Mouse (Mus musculus) adrenal gland, postnatal 4 days (tissue): Measurements from ENCODE around the gene Gna12. TPM values are rescaled to one million over a fixed set of nuclear protein-coding genes. Genes with fewer than 3 reads are reported as not detected.

Source experiments
- DNase-seq, 2 experiments: peaks; one replicate each; pipeline ENCODE4 v3.0.0; 2021 to 2022; ENCODE audit warnings: low spot score in 2 of 2, mixed read lengths in 2 of 2
- total RNA-seq, 2 experiments: library from RNA; stranded (reverse); gene quantifications; 2 replicates each; pipeline ENCODE4 v1.2.3; 2021

The Gna12 gene
- total RNA-seq, 2 experiments from 2014 or later = 134 TPM

DNA sequence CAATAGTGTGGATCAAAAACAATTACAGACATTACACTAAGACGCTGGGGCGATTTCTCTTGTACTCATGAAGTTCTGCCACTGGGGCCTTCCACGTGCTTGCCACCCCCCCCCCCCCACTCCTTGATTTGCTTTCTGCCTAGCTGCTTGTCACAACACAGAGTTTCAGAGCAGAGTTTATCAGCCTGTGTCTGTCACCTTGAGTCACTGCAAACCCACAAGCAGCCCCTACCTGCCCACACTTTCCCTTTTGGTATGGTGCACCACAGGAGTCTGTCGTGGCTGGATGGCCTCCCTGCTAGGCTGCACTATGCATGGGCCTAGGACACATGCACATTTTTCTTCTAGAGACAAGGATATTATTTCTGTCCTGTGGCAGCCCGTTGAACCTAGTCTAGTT is 31.5 kb downstream of the Gna12 start:
- no peak for DNase-seq

DNA sequence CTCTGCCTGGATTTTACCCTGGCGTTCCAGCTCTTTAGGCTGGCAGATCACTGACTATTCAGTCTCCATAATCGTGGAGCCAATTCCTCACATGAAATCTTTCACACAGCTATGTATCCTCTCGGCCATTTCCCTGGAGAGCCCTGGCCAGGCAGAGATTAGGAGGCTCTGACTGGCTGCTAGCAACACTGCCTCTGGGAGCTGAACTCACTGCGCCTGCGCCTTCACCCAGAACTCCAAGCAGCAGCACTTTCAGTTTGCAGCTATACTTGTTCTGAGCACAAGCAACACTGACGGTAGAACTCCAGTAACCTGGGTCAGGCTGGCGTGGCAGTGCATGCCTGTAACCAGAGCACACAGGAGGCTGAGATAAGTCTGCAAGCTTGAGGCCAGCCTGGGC is 32.1 kb downstream of the Gna12 start:
- DNase-seq = no peak

DNA sequence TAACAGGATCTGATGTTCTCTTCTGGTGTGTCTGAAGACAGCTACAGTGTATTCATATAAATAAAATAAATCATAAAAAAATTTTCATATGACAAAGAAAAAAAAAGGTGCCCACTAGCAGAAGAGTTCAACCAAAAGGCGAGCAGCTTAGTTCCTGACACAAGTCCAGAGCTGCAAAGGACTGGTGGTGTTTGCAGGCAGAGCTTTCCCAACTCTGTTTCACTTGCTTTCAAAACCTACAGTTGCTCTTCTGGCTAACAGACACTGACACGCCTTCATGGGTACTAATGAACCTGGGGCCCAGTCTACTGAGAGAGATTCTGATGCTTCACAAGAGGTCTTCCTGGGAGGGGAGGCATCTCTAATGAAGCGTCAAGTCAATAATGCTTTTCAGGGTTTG is 34.2 kb downstream of the Gna12 start:
- DNase-seq = no peak

DNA sequence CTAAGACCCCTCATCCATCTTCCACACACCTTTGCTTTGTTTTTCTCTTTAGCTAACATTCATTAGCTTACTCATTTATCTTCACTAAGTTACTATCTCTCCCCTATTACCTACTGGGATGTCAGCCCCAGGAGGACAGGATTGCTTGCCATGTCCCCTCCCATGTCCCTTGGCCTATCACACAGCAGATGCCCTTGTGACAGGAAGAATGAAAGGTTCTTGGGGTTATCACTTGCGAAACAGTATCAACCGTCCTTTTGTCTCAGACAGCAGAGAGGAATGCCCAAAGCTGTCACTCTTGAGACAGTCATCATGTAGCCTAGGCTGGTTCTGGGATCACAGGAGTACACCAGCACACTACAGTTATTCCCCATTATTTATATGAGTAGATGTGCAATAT is 35.1 kb downstream of the Gna12 start:
- no peak for DNase-seq

DNA sequence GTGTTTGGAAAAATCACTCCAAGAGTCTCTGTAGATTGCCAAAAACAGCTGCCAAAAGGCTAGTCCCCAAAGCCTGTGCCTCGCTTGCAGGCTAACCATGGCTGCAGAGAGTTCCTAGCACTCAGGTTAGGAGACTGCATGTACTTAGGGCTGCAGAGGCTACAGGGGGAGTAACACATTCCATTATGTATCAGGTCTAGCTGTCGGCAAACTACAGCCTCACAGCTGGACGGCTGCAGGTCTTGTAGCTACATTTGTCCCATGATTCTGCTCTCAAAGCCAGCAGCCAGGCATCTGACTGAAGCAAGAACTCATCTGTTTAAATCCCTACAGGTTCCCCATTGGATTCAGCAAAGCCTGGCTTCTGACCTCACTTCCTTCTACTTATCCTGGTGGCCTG is 35.5 kb downstream of the Gna12 start:
- no peak for DNase-seq

DNA sequence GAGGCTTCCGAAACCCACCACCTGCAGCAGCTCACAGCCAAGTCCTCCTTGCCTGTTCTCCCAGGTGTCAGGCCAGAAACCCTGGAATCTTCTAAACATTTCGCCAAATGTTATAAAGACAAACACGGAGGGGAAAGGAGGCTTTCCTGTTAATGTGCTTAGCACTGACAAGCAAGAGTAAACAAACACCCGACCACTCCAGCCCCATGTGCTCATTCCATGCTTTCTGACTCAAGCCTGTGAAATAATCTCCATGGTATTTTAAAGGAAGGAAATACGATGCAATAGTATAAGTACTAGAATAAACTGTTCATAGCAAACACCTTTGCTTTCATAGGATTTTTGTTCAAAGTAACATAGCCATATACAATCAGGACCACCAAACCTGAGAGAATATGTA is 38.0 kb downstream of the Gna12 start:
- DNase-seq = no peak

DNA sequence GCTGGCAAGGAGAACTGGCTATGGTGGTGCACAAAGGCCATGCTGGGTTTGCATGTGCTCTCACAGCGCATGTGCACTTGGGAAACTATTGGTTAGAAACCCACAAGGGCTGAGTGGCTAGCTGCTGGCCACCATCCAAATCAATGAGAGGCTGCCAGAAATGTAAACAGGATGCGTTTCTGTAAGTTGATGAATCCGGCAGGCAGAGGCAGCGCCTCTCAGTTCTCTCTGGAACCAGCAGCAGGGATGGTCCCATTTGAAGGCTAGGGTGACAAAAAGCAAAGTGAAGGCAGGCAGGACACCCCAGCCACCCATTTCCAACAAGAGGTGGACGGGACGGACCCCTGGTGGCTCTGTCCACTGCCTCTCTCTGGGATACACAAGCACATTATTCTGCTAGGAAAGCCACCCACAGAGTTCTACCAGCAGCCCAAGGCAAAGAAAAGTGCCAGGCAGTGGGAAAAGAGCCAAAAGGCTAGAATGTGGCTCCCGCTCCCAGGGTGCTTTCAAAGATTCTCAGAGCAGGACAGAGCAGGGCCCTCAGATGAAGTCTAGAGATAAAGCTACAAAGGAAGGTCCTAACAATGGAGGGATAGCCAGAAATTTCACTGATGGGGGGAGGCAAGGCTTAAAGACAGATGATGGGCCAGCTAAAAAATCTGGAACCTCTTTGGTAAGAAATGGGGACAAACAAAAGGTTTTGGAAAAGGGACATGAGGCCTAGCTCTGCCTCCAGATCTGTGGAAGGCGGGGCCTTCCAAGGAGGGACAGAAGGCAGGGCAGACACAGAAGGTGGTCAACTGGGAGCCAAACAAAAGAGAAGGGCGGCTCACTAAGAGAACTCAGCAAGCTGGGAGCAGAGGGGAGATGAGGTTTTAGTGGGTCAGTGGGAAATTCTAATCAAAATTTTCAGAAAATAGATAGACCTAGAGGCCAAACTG is 39.0 kb downstream of the Gna12 start:
- peak in 1 of 2 experiments; percentile 26 for DNase-seq

DNA sequence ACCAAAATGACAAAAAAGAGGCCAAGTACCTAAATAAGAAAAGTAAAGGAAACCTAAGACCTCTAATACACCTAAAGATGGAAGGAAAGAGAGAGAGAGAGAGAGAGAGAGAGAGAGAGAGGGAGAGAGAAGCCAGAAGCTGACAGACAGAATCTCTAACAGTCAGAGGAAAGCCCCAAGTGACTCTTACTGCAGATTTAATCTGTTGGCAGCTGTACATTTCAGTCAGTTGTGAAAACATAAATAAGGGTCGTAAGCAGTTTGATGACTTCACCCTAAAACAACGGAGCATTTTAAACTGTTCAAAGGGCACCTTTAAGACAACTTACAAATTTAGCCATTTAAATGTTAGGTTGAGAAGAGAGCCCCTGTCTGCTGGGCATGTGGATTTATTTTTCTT is 39.8 kb downstream of the Gna12 start:
- DNase-seq = no peak

DNA sequence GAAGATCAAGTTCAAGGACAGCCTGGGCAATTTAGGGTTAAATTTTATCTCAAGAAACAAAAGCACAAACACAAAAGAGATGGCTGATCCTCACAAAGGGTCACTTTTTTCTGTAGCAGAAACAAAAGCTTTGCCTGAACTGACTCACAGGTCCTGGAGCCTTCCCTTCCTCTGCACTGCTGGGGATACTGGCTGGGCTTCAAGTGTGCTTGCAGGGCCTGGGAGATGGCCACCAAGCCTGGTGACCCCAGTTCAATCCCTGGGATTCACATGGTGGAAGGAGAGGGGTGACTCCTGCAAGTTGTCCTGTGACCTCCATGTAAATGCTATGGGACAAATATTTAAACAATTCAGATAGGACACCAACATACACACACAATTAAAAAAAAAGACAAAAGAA is 40.7 kb downstream of the Gna12 start:
- DNase-seq = no peak

DNA sequence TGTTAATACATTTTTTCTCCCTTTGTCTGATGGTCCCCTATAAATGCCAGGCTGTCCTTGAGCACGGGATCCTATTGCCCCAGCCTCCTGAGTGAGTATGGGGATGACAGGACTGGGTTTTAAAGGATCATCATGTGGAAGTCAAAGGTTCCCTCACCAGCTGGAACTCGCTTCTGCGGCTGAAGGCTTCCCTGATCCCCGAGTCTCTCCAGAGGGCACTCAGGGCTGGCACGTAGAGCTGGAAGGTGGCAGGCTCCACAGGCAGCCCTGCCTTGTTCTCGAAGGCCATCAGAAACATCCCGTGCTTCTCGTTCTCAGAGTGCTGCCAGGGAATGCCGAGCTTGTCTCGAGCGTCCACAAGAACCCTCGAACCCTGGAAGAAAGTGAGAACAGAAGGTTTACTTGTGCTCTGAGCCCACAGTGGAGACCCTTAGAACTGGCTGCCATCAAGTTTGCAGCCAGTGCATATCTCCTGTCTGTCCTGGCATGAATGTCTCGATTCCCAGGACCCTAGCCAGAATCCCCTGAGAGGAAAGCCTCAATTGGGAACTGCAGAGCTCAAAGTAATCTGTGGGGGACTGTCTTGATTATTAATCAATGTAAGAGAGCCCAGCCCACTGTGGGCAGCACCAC is 44.9 kb downstream of the Gna12 start:
- no peak for DNase-seq

DNA sequence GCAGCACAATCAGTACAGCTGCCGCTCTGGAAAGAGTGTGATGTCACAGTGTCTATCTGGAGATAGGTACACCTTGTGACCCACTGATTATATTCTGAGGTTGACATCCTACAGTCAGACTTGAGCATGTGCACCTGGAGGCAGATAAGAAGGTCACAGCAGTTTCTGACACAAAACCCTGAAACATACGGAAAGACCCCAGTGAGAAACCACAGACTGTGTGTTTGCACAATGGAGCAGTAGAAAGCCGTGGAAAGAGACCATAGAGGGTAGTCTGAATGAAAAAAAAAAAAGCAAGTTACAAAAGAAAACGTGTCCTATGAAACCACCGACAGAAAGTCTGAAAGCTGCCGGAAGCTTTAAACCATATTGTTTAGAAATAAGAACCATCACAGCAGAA is 45.9 kb downstream of the Gna12 start:
- DNase-seq = no peak

DNA sequence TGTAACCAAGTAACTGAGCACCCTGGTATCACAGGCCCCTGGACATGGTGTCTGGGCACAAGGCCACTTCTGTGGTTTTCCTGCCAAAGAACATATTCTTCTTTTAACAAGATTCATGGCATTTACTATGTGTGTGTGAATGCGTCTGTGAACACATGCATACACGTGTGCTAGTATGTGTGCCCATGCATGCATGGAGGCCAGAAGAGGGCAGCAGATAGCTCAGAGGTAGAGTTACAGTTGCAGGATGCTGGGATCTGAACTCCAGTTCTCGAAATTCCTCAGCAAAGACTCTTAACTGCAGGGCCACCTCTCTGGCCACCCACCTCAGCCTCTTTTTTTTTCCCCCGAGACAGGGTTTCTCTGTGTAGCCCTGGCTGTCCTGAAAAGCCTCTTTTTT is 46.7 kb downstream of the Gna12 start:
- no peak for DNase-seq

DNA sequence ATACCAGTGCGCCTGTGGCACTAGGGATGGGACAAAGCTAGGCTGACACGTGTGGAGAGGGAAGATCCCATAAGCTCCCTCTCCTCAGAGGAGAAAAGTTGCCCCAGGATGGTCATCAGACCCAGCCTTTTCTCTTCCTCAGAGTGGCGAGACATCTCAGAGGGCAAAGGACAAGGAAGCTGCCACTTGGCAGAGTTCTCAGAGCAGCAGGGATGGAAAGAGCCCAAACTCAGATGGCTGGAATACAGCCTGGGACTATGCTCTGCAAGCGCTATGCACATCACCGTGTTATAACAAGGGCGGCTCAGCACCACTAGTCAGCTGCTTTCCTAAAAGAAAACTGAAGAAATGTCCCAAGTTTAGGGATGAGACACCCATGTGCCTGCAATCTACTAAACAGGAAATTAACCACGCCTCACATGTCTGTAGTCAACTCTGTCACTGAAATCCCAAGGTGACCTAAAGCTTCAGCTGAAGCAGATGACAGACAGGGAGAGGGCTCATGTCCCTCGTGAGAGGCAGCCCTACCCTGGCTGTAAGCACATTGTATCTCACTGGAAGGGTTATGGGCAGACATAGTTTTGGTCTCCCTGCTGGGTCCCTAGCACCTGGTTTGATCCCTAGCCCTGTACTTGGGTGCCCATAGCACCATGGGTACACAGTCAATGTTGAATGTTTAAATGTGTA is 48.2 kb downstream of the Gna12 start:
- DNase-seq = no peak

DNA sequence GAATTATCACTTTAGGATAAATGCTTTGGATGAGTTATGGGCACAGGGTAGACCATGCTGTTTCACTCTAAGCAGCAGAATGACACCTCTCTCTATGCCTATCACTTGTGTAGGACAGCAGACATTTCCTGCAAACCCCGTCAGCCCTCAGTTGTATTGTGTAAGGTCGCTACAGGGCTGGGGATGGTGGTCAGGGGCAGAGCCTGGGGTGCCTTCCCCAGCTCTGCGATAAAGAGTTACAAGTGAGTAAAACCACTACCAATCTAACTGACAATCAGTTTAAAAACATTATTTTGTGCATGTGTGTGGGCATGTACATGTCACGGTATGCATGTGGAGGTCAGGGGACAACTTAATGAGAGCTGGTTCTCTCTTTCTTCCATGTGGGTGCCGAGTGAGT is 49.1 kb downstream of the Gna12 start:
- no peak for DNase-seq

DNA sequence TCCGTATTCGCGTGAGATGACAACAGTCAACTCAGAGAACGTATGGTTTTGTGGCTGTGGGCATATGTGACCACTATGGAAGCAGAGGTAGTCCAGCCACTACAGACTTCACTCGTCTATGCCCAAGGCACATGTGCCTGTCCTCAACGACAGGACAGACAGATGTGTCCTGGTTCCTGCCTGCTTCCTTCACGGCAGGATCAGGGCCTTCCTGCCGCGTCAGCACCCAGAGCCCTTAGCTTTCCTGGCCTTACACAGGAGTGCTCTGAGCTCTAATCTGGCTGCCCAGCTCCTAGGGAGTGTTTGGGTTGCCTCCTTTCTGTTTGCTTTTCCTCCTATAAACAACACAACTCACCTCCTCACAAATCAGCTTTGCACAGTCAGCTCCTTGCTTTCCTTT is 53.3 kb downstream of the Gna12 start:
- DNase-seq = no peak

DNA sequence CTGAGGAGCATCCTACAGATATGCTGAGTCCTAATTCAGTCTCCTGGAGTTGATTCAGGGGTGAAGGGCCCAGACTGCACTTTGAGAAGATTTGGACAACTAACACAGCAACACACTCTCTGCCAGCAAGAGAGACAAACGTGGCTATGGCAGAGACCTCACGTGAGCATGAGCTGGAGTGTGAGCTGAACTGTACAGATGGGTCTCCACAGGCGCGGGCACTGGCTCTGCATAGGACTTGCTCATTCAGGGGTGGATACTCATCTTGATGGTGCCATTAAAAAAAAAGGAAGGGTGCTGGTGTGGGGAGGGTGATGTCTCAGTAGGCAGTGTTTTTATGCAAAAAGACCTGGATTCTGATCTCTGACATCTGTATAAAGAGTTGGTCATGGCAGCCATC is 55.1 kb downstream of the Gna12 start:
- no peak for DNase-seq

DNA sequence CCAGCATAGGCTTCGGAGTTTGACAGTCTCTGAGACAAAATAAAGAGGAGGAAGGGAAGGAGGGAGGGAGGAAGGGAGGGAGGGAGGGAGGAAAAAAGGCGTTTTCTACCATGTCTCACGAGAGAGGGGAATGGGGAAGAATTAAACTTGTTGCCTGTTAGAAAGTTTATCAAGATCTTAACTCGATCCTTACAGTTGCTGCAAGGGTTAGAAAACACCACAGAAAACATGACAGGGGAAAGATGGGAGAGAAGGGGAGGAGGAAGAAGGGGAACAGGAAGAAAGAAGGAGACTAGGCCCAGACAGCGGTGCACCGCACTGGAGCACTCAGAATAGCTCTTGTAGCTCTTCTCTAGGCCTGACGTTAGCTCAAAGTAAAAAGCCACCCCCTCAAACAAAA is 58.1 kb downstream of the Gna12 start:
- DNase-seq = no peak

DNA sequence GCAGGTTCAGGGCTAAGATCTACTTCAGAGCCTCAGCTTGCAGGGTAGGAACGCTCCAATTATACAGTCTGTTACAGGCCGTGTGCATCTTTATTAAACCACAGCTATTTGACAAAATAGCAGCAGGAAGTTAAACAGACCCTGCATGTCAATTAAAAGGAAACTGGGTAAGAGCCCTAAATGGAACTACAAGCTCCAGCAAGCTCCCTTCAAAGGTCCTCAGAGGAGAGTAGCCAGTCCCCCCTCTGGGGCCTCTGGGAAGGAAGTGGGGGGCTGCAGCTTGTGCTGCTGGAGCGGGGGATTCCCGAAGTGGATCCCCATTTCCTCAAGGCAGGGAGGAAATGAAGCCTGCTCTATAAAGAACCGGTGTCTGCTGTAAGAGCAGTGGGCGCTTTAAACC is 58.6 kb downstream of the Gna12 start:
- DNase-seq = no peak

DNA sequence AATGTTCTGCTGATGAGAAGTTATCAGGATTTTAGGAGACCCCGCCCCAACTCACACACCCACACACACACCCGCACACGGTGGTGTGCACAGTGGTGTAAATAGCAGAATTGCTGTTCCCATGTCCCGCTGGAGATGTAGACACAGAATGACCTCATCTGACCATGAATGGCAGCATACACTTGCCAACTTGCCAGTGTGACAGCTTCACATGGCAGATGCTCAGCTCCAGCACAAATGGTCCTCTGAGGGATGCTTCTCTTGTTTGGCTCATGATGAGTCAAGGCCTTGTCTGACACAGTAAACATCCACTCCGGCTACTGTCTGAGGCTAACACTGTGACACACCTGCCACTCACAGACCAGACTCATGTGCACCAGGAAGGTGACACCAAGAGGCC is 61.9 kb downstream of the Gna12 start:
- no peak for DNase-seq

DNA sequence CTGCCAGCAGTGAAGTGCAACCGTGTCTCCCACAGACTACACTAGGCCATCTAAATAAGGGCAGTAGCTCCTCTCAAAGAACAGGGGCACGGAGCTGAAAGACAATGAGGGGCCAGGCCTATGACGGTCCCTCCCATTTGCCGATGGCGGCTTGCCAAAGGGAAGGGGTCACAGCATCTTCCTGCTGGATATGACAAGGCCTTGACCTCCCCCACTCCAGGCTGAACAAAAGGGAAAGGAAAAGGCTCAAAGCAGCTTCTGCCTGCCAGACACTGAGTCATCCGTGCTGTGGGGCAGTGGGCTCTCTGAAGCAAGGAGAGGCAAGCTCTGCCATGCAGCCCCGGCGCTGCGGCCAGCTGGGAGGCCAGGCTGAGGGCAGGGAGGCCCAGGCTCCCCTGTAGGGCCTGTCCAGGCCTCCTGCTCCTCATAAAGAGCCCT is 62.5 kb downstream of the Gna12 start:
- DNase-seq = peak; percentile 50 to 74

DNA sequence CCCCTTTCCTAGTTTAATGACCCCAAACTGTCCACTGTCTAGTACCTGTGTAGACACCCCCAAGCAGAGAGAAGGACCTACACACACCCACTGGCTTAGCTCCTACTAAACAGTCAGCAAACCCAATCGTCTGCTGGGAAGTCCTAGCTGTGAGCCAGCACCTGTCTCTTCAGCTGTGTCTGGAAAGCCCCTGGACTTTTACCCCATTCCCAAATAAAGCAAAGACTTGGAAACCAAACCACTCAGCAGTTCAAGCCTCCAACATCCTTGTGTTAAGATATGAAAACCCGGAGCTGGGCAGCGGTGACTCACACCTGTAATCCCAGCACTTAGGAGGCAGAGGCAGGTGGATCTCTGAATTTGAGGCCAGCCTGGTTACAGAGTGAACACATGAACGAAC is 63.7 kb downstream of the Gna12 start:
- no peak for DNase-seq

DNA sequence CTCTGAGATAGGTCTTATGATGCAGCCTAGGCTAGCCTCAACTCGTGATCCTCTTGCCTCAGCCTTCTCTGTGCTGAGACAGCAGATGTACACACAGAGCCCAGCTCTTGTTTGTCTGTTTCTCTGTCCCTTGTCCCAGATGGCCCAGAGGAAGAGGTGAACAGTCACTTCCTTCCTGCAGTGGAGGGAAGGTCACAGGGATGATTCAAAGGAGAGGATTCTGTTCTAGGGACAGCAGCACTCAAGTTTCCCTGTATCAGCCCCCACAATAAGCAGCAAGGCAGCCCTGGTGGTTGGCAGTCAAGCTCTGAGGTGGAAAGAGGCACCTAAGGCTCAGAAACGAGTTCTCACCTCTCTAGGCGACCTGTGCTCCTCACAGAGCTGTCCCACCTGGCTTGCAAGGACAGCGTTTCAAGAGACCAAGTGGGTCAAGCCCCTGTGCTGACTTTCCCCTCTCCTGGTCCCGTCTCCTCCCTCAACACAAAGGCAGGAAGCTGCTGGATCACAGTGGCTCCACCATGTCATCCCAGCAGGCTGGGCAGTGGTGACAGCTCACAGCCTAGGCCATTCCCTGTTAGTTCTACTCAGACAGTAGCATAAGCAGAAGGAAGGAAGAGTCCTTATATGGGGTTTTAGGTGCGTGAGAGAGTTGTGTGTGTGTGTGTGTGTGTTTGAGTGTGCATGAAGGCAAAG is 65.2 kb downstream of the Gna12 start:
- DNase-seq = no peak
